Mouse (Mus musculus) C2C12 (cell line): ENCODE data around the gene Erf. TPM values are rescaled to one million over a fixed set of nuclear protein-coding genes. Genes with fewer than 3 reads are reported as not detected.

ENCODE experiments used
- H3K27me3 ChIP-seq: one replicate; pipeline ENCODE4 v1.6.1; 2011; ENCODE audit not compliant: control insufficient read depth, insufficient read depth, insufficient read length
- H3K36me3 ChIP-seq: one replicate; pipeline ENCODE4 v1.6.1; 2011; ENCODE audit not compliant: control insufficient read depth, insufficient read depth
- H3K4me3 ChIP-seq: one replicate; pipeline ENCODE4 v1.5.1; 2011; ENCODE audit warnings: mild to moderate bottlenecking, control low read depth; ENCODE audit not compliant: poor library complexity, insufficient read depth, severe bottlenecking
- H3K79me2 ChIP-seq: one replicate; pipeline ENCODE4 v1.6.1; 2011; ENCODE audit not compliant: control insufficient read depth, insufficient read depth
- H3K79me3 ChIP-seq: one replicate; pipeline ENCODE4 v1.6.1; 2011; ENCODE audit warnings: low read depth, control low read depth
- H3ac ChIP-seq: one replicate; pipeline ENCODE3; 2011; ENCODE audit warnings: low read depth; ENCODE audit not compliant: control insufficient read depth, insufficient read length
- CEBPB ChIP-seq: IDR thresholded peaks from one replicate; pipeline ENCODE4 v1.6.1; 2011; ENCODE audit warnings: low read depth, mild to moderate bottlenecking, control low read depth, moderate library complexity
- CTCF ChIP-seq: IDR thresholded peaks from one replicate; pipeline ENCODE4 v1.5.1; 2011; ENCODE audit not compliant: control insufficient read depth, insufficient read depth, insufficient read length
- FOSL1 ChIP-seq: IDR thresholded peaks from one replicate; pipeline ENCODE4 v1.8.0; 2011; ENCODE audit warnings: mild to moderate bottlenecking, low read length; ENCODE audit not compliant: poor library complexity, insufficient read depth, severe bottlenecking
- MAX ChIP-seq: IDR thresholded peaks from one replicate; pipeline ENCODE4 v1.6.1; 2011; ENCODE audit warnings: mild to moderate bottlenecking, control low read depth
- MYOD1 ChIP-seq: IDR thresholded peaks from one replicate; pipeline ENCODE4 v1.6.1; 2011; ENCODE audit warnings: low read depth; ENCODE audit not compliant: control insufficient read depth, insufficient read length
- MYOG ChIP-seq: IDR thresholded peaks from one replicate; pipeline ENCODE4 v1.6.1; 2011; ENCODE audit not compliant: control insufficient read depth, insufficient read length; ENCODE audit errors: extremely low read depth
- USF1 ChIP-seq: IDR thresholded peaks from one replicate; pipeline ENCODE4 v1.6.1; 2011; ENCODE audit warnings: low read depth, mild to moderate bottlenecking, control low read depth, moderate library complexity
- polyA plus RNA-seq: library from polyadenylated mRNA; unstranded; fragments of >200 nt; fragmentation: generic; extraction: Trizol; gene quantifications from one replicate; pipeline ENCODE4 v1.2.1, GENCODE M21; 2012; ENCODE audit warnings: missing spikeins

Erf gene
- polyA plus RNA-seq, 1 experiment: 61.8 TPM

DNA sequence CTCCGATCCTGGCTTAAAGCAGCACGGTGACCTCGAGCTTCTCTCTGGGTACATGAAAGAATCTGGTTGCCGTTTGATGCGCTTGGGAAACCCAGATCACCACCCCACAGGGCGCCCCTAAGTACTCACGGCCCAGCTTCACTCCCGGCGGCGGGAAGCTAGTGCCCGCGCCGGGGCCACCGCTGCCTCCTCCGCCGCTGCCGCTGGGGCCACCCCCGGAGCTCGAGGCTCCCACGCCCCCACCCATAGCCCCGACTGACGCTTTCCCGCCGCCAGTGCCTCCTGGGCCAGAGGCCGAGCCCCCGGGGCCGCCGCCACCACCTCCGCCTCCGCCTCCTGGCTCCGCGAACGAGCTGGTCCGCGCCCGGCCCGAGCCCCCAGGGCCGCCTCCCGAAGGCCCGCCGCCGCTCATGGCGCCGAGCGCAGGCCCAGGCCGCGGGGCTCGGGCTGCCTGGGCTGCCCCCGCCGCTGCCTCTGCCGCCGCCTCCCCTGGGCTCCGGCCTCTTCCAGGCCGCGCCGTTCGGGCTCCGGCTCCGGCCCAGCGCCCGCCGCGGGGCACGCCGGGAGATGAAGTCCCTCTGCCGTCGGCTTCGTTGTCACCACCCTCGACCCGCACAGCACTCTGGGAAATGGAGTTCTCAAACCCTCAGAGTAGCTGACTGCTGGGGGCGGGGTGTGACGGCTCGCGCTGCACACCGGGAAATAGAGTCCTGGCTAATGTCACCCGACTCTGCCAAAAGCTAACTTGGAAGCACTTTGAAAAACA lies 13.1 kb downstream of the Erf start, which contains the start of gene Gsk3a:
Gene Gsk3a (minus strand): TSS at position 603 of the 766 bp plus-strand sequence.
- no peak for TF ChIP-seq MYOD1
- no peak for TF ChIP-seq MYOG
- TF ChIP-seq USF1: no peak
- TF ChIP-seq MAX: no peak
- no peak for TF ChIP-seq FOSL1
- TF ChIP-seq CEBPB: no peak
- no peak for TF ChIP-seq CTCF
- peaks cover 27% of the 10 kb centered on the region for H3K36me3 ChIP-seq
- H3K4me3 ChIP-seq: peak within 1 kb of the TSS; percentile 55
- peaks cover 21% of the 10 kb centered on the region for H3K79me3 ChIP-seq
- peak within 1 kb of the TSS; percentile 80 for H3ac ChIP-seq
- H3K27me3 ChIP-seq: no peaks in the 10 kb centered on the region
- peaks cover 41% of the 10 kb centered on the region for H3K79me2 ChIP-seq

GRCm38 (mm10) chr7:25235526-25235925 lies 15.0 kb downstream of the Erf start:
- peaks cover 39% of the 10 kb centered on the region for H3K36me3 ChIP-seq
- no peaks in the 10 kb centered on the region for H3K27me3 ChIP-seq
- TF ChIP-seq MYOG (no peak), USF1 (no peak), MYOD1 (no peak), MAX (no peak)
- H3K79me2 ChIP-seq: peaks cover 41% of the 10 kb centered on the region
- H3K79me3 ChIP-seq: peaks cover 21% of the 10 kb centered on the region
- H3ac ChIP-seq: no peak overlapping the region
- H3K4me3 ChIP-seq: no peak overlapping the region

GRCm38 (mm10) chr7:25233061-25233460 lies 17.5 kb downstream of the Erf start:
- no peak for TF ChIP-seq CTCF
- TF ChIP-seq MYOD1: no peak
- TF ChIP-seq MAX: no peak
- TF ChIP-seq MYOG: no peak
- TF ChIP-seq FOSL1: no peak
- no peak for TF ChIP-seq USF1
- TF ChIP-seq CEBPB: no peak
- peaks cover 54% of the 10 kb centered on the region for H3K36me3 ChIP-seq
- peaks cover 21% of the 10 kb centered on the region for H3K79me3 ChIP-seq
- no peak overlapping the region for H3ac ChIP-seq
- no peaks in the 10 kb centered on the region for H3K27me3 ChIP-seq
- no peak overlapping the region for H3K4me3 ChIP-seq
- H3K79me2 ChIP-seq: peaks cover 41% of the 10 kb centered on the region

GRCm38 (mm10) chr7:25232101-25232648 lies 18.4 kb downstream of the Erf start:
- Histone ChIP-seq H3ac (no peak overlapping the region), H3K27me3 (no peaks in the 10 kb centered on the region), H3K79me3 (peaks cover 21% of the 10 kb centered on the region), H3K4me3 (no peak overlapping the region), H3K36me3 (peaks cover 58% of the 10 kb centered on the region), H3K79me2 (peaks cover 44% of the 10 kb centered on the region)
- TF ChIP-seq CEBPB: no peak
- TF ChIP-seq MYOD1: no peak
- TF ChIP-seq MAX: no peak
- TF ChIP-seq USF1: no peak
- no peak for TF ChIP-seq CTCF
- no peak for TF ChIP-seq MYOG
- no peak for TF ChIP-seq FOSL1

GRCm38 (mm10) chr7:25230690-25231285 lies 19.8 kb downstream of the Erf start:
- TF ChIP-seq CTCF: no peak
- peaks cover 7% of the 10 kb centered on the region for H3K79me3 ChIP-seq
- H3K27me3 ChIP-seq: no peaks in the 10 kb centered on the region
- H3K79me2 ChIP-seq: peaks cover 31% of the 10 kb centered on the region
- H3K36me3 ChIP-seq: peaks cover 64% of the 10 kb centered on the region
- H3ac ChIP-seq: no peak overlapping the region
- no peak overlapping the region for H3K4me3 ChIP-seq
